Mouse (Mus musculus) left cerebral cortex, adult 8-10 months (tissue): ENCODE results near the gene Sirt3. TPM values are rescaled to one million over a fixed set of nuclear protein-coding genes. Genes with fewer than 3 reads are reported as not detected.
"Not testable (repeated sequence)": the region's sequence is repeated elsewhere in the genome, so short reads cannot be mapped to it uniquely, and the experiment has no call there.

Experiments used
- DNase-seq, 2 experiments: peaks; one replicate each; pipeline ENCODE4 v3.0.0; 2022; ENCODE audit warnings: low spot score in 2 of 2
- total RNA-seq, 4 experiments: library from RNA; stranded (reverse); gene quantifications; 2 replicates each; pipeline ENCODE4 v1.2.4; 2022

Sirt3 gene
- total RNA-seq, 4 experiments from 2014 or later, result 62.4 to 79.7 (median 73.7) TPM

- DNase-seq, result no peak
These were observed 15.8 kb upstream of the Sirt3 start for GRCm38 (mm10) chr7:140897863-140898262.

GRCm38 (mm10) chr7:140894611-140895010 lies 12.5 kb upstream of the Sirt3 start:
- DNase-seq, result no peak

DNA sequence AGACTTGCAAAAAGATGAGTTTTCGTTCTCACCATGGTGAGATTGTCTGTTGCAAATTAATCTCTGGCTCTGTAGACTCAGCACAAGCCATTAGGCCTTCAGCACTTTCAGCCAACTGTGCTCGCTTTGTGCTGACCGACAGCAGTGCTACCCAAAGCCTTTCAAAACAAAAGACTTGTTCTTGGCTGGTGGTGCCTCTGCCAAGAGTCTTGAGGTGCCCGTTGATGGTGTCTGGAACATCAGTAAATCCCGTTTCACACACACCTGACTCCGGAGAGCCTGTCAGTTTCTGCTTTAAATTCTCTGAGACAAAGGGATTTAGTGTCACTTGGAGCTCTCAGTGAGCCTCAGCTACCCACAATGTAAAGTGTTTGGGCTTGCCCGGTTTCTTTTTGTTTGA lies 11.9 kb upstream of the Sirt3 start:
- DNase-seq, result no peak

- DNase-seq, result not testable (repeated sequence)
These were observed 8.5 kb upstream of the Sirt3 start for GRCm38 (mm10) chr7:140890636-140891035.

DNA sequence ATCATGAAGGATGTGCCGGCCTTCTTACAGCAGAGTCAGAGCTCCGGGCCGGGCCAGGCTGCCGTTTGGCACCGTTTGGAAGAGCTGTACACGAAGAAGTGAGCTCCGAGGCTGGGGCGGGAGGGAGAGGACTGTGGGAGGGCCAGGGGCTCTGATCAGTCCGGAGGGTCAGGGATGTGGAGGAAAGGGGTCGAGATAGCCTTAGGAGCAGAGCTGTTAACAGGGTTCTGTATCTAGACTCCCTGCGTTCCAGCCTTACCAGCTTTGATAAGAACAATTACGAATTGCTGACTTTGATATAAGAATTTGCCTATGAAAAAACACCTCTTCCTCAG lies 327 bp upstream of the Sirt3 start:
- no peak for DNase-seq

GRCm38 (mm10) chr7:140880865-140881515 lies 1.1 kb downstream of the Sirt3 start:
- no peak for DNase-seq

DNA sequence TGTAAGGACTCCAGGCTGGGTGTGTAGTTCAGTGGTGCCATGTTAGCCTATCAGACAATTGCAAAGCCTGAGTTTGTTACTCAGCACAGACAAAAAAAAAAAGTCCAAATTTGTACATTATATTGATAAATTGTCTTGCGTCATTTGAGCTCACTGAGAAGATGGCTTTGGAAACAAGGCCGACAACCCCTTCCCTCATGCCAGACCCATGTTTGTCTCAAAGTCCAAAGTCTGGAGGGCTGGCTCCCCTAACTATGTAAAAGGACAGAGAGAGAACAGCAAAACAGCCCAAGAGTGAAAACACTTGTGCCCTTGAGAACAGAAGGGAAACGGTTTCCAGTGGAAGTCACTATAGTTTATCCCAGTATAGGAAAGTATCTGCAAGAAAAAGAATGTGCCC lies 1.7 kb downstream of the Sirt3 start:
- DNase-seq, result no peak

- no peak for DNase-seq
These were observed 2.8 kb downstream of the Sirt3 start for GRCm38 (mm10) chr7:140879355-140879754.

GRCm38 (mm10) chr7:140877364-140877763 lies 4.7 kb downstream of the Sirt3 start:
- DNase-seq, result no peak

DNA sequence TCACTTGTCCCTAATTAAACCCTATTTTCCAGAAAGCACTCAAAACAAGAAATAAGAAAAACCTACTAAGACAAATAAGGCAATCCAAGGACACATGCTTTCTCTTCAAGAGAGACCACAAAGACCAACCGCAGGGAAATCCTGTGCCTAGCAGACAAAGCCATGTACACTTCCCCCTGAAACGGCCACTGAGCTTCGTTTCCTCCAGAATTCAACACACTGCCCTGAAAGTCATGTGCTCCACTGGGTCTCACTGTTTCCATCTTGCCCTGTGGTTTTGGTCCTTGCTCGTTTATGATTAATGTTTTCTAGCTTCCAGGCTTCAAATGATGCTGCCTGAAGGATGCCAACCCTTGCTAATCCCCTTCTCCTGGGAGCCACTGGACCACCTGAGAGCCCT lies 7.9 kb downstream of the Sirt3 start:
- DNase-seq, result no peak

- no peak for DNase-seq
These were observed 17.3 kb downstream of the Sirt3 start for GRCm38 (mm10) chr7:140864761-140865160.

- DNase-seq, result no peak
These were observed 21.4 kb downstream of the Sirt3 start for GRCm38 (mm10) chr7:140860728-140861127.

DNA sequence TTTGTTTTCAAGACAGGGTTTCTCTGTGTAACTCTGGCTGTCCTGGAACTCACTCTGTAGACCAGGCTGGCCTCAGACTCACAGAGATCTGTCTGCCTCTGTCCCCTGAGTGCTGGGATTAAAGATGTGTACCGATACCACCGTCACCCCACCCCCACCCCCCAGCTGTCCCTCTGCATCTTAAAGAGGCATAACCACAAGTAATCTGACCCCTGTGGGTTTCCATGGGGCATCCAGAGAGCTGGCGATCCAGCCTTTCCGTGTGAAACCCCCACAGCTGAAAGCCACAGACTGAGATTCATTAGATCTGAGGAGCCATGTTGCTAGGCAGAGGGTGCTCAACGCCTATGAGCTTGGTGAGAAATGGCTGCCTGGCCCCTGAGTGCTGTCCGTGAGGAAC lies 22.1 kb downstream of the Sirt3 start:
- no peak for DNase-seq

- DNase-seq, result no peak
These were observed 23.4 kb downstream of the Sirt3 start for GRCm38 (mm10) chr7:140858746-140859145.

DNA sequence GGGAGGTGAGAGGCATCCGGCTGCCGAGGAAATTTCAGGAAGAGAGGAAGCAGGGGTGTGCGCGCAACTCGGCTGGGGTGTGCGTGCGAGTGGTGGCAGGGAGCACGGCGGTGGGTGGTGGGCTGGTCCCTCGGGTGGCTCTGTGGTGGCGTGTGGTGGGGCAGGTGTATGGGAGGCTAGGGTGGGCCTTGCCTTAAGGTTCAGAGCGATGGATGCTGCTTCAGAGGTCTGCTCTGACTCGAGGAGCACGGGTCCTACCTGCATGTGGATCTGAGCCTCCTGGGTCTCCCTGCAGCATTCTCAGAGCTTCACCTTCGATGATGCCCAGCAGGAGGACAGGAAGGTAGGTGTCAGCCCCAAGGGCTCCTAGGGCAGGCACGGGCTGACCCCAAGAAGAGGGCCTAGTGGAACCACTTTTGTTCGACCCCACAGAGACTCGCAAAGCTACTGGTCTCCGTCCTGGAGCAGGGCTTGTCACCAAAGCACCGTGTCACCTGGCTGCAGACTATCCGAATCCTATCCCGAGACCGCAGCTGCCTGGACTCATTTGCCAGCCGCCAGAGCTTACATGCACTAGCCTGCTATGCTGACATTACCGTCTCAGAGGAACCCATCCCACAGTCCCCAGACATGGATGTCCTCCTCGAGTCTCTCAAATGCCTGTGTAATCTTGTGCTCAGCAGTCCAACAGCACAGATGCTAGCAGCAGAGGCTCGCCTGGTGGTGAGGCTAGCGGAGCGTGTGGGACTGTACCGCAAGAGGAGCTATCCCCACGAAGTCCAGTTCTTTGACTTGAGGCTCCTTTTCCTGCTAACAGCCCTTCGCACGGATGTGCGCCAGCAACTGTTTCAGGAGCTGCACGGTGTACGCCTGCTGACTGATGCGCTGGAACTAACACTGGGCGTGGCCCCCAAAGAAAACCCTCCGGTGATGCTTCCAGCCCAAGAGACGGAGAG lies 24.3 kb downstream of the Sirt3 start, which contains the start of gene Bet1l:
Gene Bet1l, minus strand, starts transcription at position 28 of the 956 bp plus-strand sequence.
- no peak for DNase-seq

- peak; percentile 85 to 88 for DNase-seq
These were observed 25.1 kb downstream of the Sirt3 start, which contains the start of gene Ric8a for GRCm38 (mm10) chr7:140856785-140857549. Gene Ric8a, plus strand, starts transcription at chr7:140856957.

GRCm38 (mm10) chr7:140855860-140856784 lies 26.0 kb downstream of the Sirt3 start, which contains the start of gene Gm45785:
Gene Gm45785, minus strand, starts transcription at chr7:140856331.
- peak; percentile 69 to 87 for DNase-seq

- DNase-seq, result no peak
These were observed 26.9 kb downstream of the Sirt3 start for GRCm38 (mm10) chr7:140855181-140855580.

DNA sequence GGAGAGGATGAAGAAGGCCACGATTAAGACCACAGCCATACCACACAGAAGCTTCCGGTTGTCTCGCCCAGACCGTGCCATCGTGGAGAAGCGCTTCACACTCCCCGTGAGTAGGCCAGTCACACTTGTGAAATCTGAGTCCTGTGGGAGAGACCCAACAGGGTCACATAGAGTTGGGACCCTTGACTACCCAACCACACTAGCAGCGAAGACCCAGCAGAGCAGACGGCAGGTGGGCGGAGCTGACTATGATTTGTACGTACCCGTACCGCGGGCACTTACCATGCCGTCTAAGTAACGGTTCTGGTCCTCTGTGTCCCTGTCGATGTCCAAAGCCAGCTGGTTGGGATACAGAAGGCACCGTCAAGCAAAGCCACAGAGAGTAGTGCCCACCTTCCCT lies 27.6 kb downstream of the Sirt3 start:
- no peak for DNase-seq

DNA sequence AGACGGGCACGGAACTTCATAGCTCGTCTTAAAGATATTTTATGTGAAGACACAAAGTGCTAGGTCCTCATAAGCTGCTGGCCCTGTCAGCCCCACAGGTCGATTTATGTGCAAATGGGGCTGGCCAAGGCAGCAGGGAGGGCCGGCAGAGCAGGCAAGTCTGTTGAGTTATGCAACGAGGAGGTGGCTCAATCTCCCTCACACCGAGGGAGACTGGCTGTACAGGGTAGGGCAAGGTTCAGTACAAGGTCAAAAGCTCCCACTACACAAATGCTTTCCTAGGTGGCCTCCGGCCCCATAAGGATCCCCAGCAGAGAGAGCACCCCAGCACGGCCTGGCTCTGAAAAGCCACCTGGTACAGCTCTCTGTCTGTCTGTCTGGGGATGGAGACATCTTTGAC lies 28.7 kb downstream of the Sirt3 start:
- DNase-seq, result no peak

GRCm38 (mm10) chr7:140851916-140852315 lies 30.2 kb downstream of the Sirt3 start:
- DNase-seq, result no peak
